9 mouse cellular contexts compared by ENCODE assay signal in the genomic region with DNA sequence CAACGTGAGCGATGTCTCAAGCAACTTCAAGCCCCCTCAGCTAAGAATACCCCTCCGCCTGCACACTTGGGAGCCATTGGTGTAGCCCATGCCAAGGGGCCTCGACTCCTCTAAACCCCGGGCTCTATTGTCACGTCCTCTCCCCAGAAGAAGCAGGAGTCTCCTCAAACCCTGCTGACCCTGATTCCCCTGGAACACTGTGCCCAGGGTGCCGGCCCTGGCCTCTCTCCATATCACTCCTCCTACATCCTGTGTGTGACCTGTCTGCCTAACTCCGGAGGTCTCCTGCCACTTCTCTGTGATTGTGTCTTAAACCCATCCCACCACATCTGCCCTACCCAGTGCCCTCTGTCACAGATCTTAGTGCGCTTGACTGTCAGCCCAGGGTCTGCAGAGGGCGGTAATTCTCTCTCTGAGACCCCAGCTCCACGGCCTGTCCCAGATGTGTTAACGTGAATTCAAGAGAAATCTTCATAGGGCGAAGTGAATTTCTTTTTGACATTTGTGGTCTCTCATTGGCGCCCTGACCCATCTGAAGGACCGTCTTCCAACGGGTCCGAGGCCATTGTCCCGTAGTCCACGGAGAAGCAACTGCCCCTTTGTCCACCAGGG. TPM values are rescaled to one million over a fixed set of nuclear protein-coding genes. Genes with fewer than 3 reads are reported as not detected.
A peak's percentile ranks its signal among the peaks of the same experiment; 100 is the strongest.
DNase-seq lines count a peak whose midpoint lies in the region; ATAC-seq and TF ChIP-seq lines count a peak whose summit lies in the region.
"Had no signal": no experiment of that assay in that cellular context is flagged by ENCODE, and none has a peak within 500 bp of the region (broad histone marks: within the 10 kb centered on the region; RNA-seq: fewer than 3 reads in every experiment).

No protein-coding gene starts in this region.

- no peak overlapping the region for H3K27ac ChIP-seq in thymus, adult 2 months (ENCODE audit: control insufficient read depth, insufficient read depth, low read length)
- no peak overlapping the region for H3K27ac ChIP-seq in liver, embryonic 11.5 days (ENCODE audit: low read depth, low read length)

- no peak for ATAC-seq in liver, embryonic 11.5 days (replicated peaks; ENCODE audit: low FRiP score)

- no peaks in the 10 kb centered on the region for H3K36me3 ChIP-seq in thymus, adult 2 months (ENCODE audit: control insufficient read depth, insufficient read depth, low read length)
- H3K36me3 ChIP-seq in liver, embryonic 11.5 days (ENCODE audit: control insufficient read depth, insufficient read depth, low read length) = no peaks in the 10 kb centered on the region

- H3K4me1 ChIP-seq in thymus, adult 2 months (replicated peaks; ENCODE audit: control insufficient read depth, insufficient read depth, low read length) = peaks cover 34% of the 10 kb centered on the region
- H3K4me1 ChIP-seq in liver, embryonic 11.5 days (replicated peaks; ENCODE audit: control insufficient read depth, insufficient read depth, low read length) = peaks cover 18% of the 10 kb centered on the region

- no peak for TF ChIP-seq POLR2A in thymus, adult 2 months (IDR thresholded peaks at IDR 0.05; ENCODE audit: control insufficient read depth, extremely low read depth, insufficient read depth, low read length, poor library complexity)

- WGBS in thymus, adult 2 months = 48% methylated on average over 19 of the region's 19 CpGs
- WGBS in liver, embryonic 11.5 days = 24% methylated on average over 19 of the region's 19 CpGs

- TF ChIP-seq CTCF in thymus, adult 2 months (IDR thresholded peaks at IDR 0.05; ENCODE audit: borderline replicate concordance, control insufficient read depth, extremely low read depth, insufficient read depth, low read length, poor library complexity) = no peak

- 0 out of 2 replicates have a peak overlapping the region, but pooled peaks have one; percentile 67 for H3K9ac ChIP-seq in liver, embryonic 11.5 days (ENCODE audit: low read depth, low read length)

- DNase-seq in adrenal gland, postnatal 10 days = peak; percentile 5
- no peak for DNase-seq in adrenal gland, adult 18-20 months (ENCODE audit: low spot score in 2 of 2)
- DNase-seq in thymus, adult 2 months = no peak
- DNase-seq in thymus, postnatal 4 days = no peak
- DNase-seq in liver, embryonic 11.5 days (ENCODE audit: low spot score) = no peak
- DNase-seq in testis, postnatal 10 days (ENCODE audit: low spot score) = peak; percentile 44
- DNase-seq in cerebellum, adult 18-20 months = no peak
- no peak for DNase-seq in cerebellum, adult 11 months
- DNase-seq: cerebellum, postnatal 14 days had no signal

- no peaks in the 10 kb centered on the region for H3K9me3 ChIP-seq in liver, embryonic 11.5 days (ENCODE audit: control insufficient read depth, low read length)

- peak overlapping the region; percentile 98 for H3K4me2 ChIP-seq in liver, embryonic 11.5 days

- H3K27me3 ChIP-seq in thymus, adult 2 months (ENCODE audit: control insufficient read depth, insufficient read depth, low read length) = peaks cover 4% of the 10 kb centered on the region; the same call in 1 of the 2 replicates
- peaks cover 57% of the 10 kb centered on the region for H3K27me3 ChIP-seq in liver, embryonic 11.5 days (replicated peaks; ENCODE audit: control insufficient read depth, insufficient read depth, low read length)

- peak overlapping the region; percentile 93 for H3K4me3 ChIP-seq in thymus, adult 2 months (ENCODE audit: control insufficient read depth, insufficient read depth, low read length)
- peak overlapping the region; percentile 77 for H3K4me3 ChIP-seq in liver, embryonic 11.5 days (ENCODE audit: low read depth, low read length)

RNA-seq across cellular contexts. Expression of a gene that starts 0.6 kb away (rescaled TPM):
- 1 to 10 TPM; 3.9 to 5.5 TPM for total RNA-seq in adrenal gland, postnatal 10 days (2021)
- 1 to 10 TPM; 4.5 to 6.9 TPM for total RNA-seq in adrenal gland, adult 18-20 months (2021)
- polyA plus RNA-seq in thymus, adult 2 months (2012; rRNA removed) = 15.9 and 17.8 TPM in 2 replicates
- 0.96 and 1.7 TPM in 2 replicates for polyA plus RNA-seq in liver, embryonic 11.5 days (2014; fragmentation: Nextera tagmentation; extraction: Ambion mirVana)

RNA-seq across cellular contexts. Expression of a gene that starts 3.4 kb away (rescaled TPM):
- total RNA-seq in adrenal gland, postnatal 10 days (2021) = 100 to 1,000 TPM; 210 to 252 TPM
- 100 to 1,000 TPM; 184 to 355 TPM for total RNA-seq in adrenal gland, adult 18-20 months (2021)
- 220 and 229 TPM in 2 replicates for polyA plus RNA-seq in thymus, adult 2 months (2012; rRNA removed)
- 54.9 and 62.9 TPM in 2 replicates for polyA plus RNA-seq in liver, embryonic 11.5 days (2014; fragmentation: Nextera tagmentation; extraction: Ambion mirVana)

RNA-seq across cellular contexts. Expression of a gene that starts 33.6 kb away (rescaled TPM):
- total RNA-seq in adrenal gland, postnatal 10 days (2021) = 10 to 100 TPM; 35.9 to 46.7 TPM
- total RNA-seq in adrenal gland, adult 18-20 months (2021) = 10 to 100 TPM; 36.6 to 43.6 TPM
- 131 and 134 TPM in 2 replicates for polyA plus RNA-seq in thymus, adult 2 months (2012; rRNA removed)
- polyA plus RNA-seq in liver, embryonic 11.5 days (2014; fragmentation: Nextera tagmentation; extraction: Ambion mirVana) = 216 and 222 TPM in 2 replicates

RNA-seq across cellular contexts. Expression of a gene that starts 42.2 kb away (rescaled TPM):
- total RNA-seq in adrenal gland, postnatal 10 days (2021) = 10 to 100 TPM; 28.8 to 29.6 TPM
- total RNA-seq in adrenal gland, adult 18-20 months (2021) = 10 to 100 TPM; 36.4 to 48.5 TPM
- polyA plus RNA-seq in thymus, adult 2 months (2012; rRNA removed) = 21.1 and 22.8 TPM in 2 replicates
- polyA plus RNA-seq in liver, embryonic 11.5 days (2014; fragmentation: Nextera tagmentation; extraction: Ambion mirVana) = 7.9 and 8.0 TPM in 2 replicates

RNA-seq across cellular contexts. Expression of a gene that starts 58.2 kb away (rescaled TPM):
- total RNA-seq in adrenal gland, postnatal 10 days (2021) = 10 to 100 TPM; 42.9 to 72.4 TPM
- total RNA-seq in adrenal gland, adult 18-20 months (2021) = 10 to 100 TPM; 17.1 to 31.3 TPM
- 10.9 and 14.2 TPM in 2 replicates for polyA plus RNA-seq in thymus, adult 2 months (2012; rRNA removed)
- polyA plus RNA-seq in liver, embryonic 11.5 days (2014; fragmentation: Nextera tagmentation; extraction: Ambion mirVana) = 5.6 and 7.4 TPM in 2 replicates

Comparison
In these comparisons a context has a peak if more than half of its experiments do, and no peak if none do; other contexts are left out.
1. DNase-seq: peak in adrenal gland, postnatal 10 days (single experiment) and testis, postnatal 10 days (single experiment); none in adrenal gland, adult 18-20 months (0 of 2), thymus, adult 2 months (single experiment), thymus, postnatal 4 days (single experiment), liver, embryonic 11.5 days (single experiment), cerebellum, adult 18-20 months (0 of 2) and cerebellum, adult 11 months (single experiment).